Mouse (Mus musculus) cerebellum, adult 8-10 months (tissue): Measurements from ENCODE around the gene Rab11fip3.
A peak's percentile ranks its signal among the peaks of the same experiment; 100 is the strongest.

Experiments
- DNase-seq: peaks from one replicate; pipeline ENCODE4 v3.0.0; 2022

The Rab11fip3 gene

GRCm38 (mm10) chr17:26028261-26028660, 41.1 kb downstream of the Rab11fip3 start:
- no peak for DNase-seq

GRCm38 (mm10) chr17:26024674-26025073, 44.7 kb downstream of the Rab11fip3 start:
- DNase-seq: no peak

GRCm38 (mm10) chr17:26023966-26024365, 45.4 kb downstream of the Rab11fip3 start:
- no peak for DNase-seq

GRCm38 (mm10) chr17:26023181-26023580, 46.2 kb downstream of the Rab11fip3 start:
- DNase-seq: no peak

GRCm38 (mm10) chr17:26021728-26022341, 47.5 kb downstream of the Rab11fip3 start:
- DNase-seq: no peak

GRCm38 (mm10) chr17:26020848-26021347, 48.5 kb downstream of the Rab11fip3 start:
- no peak for DNase-seq

GRCm38 (mm10) chr17:26018388-26018787, 51.0 kb downstream of the Rab11fip3 start:
- DNase-seq: no peak

GRCm38 (mm10) chr17:26017949-26018348, 51.4 kb downstream of the Rab11fip3 start:
- no peak for DNase-seq

GRCm38 (mm10) chr17:26017021-26017420, 52.3 kb downstream of the Rab11fip3 start:
- no peak for DNase-seq

- no peak for DNase-seq
Observed at GRCm38 (mm10) chr17:26013711-26014110, 55.6 kb downstream of the Rab11fip3 start.

GRCm38 (mm10) chr17:26011841-26012460, 57.4 kb downstream of the Rab11fip3 start:
- DNase-seq: peak; percentile 94

- DNase-seq: peak; percentile 87
Observed at GRCm38 (mm10) chr17:26009540-26009939, 59.8 kb downstream of the Rab11fip3 start.

GRCm38 (mm10) chr17:26008787-26009186, 60.6 kb downstream of the Rab11fip3 start:
- no peak for DNase-seq

GRCm38 (mm10) chr17:26008331-26008730, 61.0 kb downstream of the Rab11fip3 start:
- DNase-seq: no peak

- no peak for DNase-seq
Observed at GRCm38 (mm10) chr17:26007646-26008045, 61.7 kb downstream of the Rab11fip3 start.

- no peak for DNase-seq
Observed at GRCm38 (mm10) chr17:26005731-26006450, 63.5 kb downstream of the Rab11fip3 start.

- DNase-seq: no peak
Observed at GRCm38 (mm10) chr17:26004711-26005110, 64.6 kb downstream of the Rab11fip3 start.

GRCm38 (mm10) chr17:26003864-26004263, 65.5 kb downstream of the Rab11fip3 start:
- DNase-seq: no peak

GRCm38 (mm10) chr17:25998425-25998824, 70.9 kb downstream of the Rab11fip3 start:
- DNase-seq: no peak

GRCm38 (mm10) chr17:25993489-25993888, 75.9 kb downstream of the Rab11fip3 start:
- DNase-seq: no peak

- DNase-seq: no peak
Observed at GRCm38 (mm10) chr17:25992274-25992673, 77.1 kb downstream of the Rab11fip3 start.

GRCm38 (mm10) chr17:25990331-25990730, 79.0 kb downstream of the Rab11fip3 start:
- DNase-seq: no peak
